Comparison of ENCODE assay signal across 15 mouse cellular contexts in genomic region chr14:87110634-87111033, GRCm38 (mm10).
"Had no signal": no experiment of that assay in that cellular context is flagged by ENCODE, and none has a peak within 500 bp of the region (broad histone marks: within the 10 kb centered on the region; RNA-seq: fewer than 3 reads in every experiment).

No protein-coding gene starts in this region.

- H3K4me3 ChIP-seq: kidney, embryonic 15.5 days; left cerebral cortex, adult 2 months; limb, embryonic 10.5 days; liver, embryonic 15.5 days; midbrain, embryonic 10.5 days; neural tube, embryonic 13.5 days had no signal

- H3K9ac ChIP-seq: kidney, embryonic 15.5 days; liver, embryonic 15.5 days; neural tube, embryonic 13.5 days had no signal

- H3K27ac ChIP-seq: kidney, embryonic 15.5 days; left cerebral cortex, adult 2 months; limb, embryonic 10.5 days; liver, embryonic 15.5 days; midbrain, embryonic 10.5 days; neural tube, embryonic 13.5 days; stomach, postnatal 0 days had no signal

- H3K27me3 ChIP-seq: kidney, embryonic 15.5 days; liver, embryonic 15.5 days; neural tube, embryonic 13.5 days had no signal

- H3K4me2 ChIP-seq: kidney, embryonic 15.5 days; liver, embryonic 11.5 days; liver, embryonic 15.5 days; neural tube, embryonic 13.5 days had no signal

- H3K4me1 ChIP-seq: liver, embryonic 15.5 days; neural tube, embryonic 13.5 days had no signal

- H3K36me3 ChIP-seq: kidney, embryonic 15.5 days; limb, embryonic 10.5 days; neural tube, embryonic 13.5 days had no signal

- ATAC-seq: lung, postnatal 0 days; midbrain, embryonic 16.5 days had no signal

- DNase-seq: kidney, postnatal 14 days; lung, adult 2 months; lung, postnatal 36 days; right cerebral cortex, adult 18-20 months; thymus, postnatal 14 days had no signal

- H3K9me3 ChIP-seq: kidney, embryonic 15.5 days; limb, embryonic 10.5 days; liver, embryonic 15.5 days; midbrain, embryonic 10.5 days; neural tube, embryonic 13.5 days had no signal
